Mouse (Mus musculus): Measurements from ENCODE around the gene Sspo.
A peak's percentile ranks its signal among the peaks of the same experiment; 100 is the strongest.

The Sspo gene

DNA sequence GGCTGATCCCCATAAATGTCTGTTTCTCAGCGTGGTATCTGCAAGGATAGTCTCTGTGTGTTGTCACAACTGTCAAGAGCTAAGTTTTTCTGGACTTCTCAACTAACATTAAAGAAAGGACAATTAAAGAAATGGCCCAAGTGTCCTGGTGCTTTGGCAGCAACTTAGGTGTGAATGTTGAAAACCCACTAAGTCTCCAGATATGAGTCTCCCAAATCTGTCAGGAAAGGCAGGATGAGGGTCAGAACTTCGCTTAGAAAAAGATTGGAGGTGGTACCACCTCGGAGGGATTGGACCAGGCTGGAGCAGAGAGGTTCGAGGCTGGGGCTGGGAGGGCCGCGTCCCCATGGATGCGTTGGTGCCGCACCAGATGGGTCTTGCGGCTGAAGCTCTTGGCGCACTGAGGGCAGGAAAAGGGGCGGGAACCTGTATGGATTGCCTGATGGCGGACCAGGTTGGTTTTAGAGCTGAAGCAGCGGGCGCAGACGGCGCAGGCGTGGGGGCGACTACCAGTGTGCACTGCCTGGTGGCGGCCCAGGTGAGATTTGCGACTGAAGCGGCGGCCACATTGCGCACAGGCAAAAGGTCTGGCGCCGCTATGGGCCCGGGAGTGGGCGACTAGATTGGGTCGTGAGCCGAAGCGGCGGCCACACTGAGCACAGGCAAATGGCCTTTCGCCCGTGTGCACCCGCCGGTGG is 10.2 kb upstream of the Sspo start:
- DNase-seq: no peak

DNA sequence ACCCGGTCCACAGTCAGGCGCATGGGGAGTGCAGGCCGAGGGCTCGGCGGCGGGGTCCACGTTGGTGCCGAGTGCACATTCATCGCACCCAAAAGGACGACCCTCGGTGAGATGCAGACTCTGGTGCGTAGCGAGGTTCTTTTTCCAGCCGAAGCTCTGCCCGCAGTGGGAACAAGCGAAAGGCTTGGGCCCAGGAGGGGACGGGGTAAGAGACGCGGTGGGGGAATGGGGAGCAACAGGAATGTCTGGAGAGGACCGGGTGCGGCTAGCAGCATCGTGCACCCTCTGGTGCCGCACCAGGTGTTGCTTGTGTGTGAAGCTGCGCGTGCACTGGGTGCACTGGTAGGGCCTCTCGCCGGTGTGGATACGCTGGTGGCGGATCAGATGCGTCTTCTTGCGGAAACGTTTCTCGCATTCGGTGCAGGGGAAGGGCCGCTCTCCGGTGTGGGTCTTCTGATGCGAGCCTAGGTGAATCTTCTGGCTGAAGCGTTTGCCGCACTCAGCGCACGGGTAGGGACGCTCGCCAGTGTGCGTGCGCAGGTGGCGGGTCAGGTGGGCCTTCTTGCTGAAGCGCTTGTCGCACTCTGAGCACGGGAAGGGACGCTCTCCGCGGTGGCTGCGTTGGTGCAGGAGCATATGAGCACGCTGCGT is 9.4 kb upstream of the Sspo start:
- no peak for DNase-seq

DNA sequence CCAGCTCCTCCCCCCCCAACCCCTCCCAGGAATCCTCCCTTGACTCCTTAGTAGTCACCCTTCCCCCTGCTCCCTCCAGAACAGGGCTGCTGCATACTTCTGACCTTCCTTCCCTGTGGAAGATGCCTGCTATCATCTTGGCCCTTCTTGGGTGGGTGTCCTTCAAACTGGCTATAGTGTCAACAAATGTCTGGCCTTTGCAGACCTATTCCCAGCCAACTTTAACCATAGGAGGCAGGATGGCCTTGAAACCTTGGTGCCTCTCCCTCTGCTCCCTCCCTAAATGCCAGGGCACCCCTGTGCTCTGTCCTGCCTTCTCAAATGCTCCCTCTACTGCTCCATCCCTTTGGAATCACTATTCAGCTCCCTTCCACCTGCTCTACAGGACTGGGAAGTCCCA is 8.4 kb upstream of the Sspo start:
- DNase-seq: no peak

DNA sequence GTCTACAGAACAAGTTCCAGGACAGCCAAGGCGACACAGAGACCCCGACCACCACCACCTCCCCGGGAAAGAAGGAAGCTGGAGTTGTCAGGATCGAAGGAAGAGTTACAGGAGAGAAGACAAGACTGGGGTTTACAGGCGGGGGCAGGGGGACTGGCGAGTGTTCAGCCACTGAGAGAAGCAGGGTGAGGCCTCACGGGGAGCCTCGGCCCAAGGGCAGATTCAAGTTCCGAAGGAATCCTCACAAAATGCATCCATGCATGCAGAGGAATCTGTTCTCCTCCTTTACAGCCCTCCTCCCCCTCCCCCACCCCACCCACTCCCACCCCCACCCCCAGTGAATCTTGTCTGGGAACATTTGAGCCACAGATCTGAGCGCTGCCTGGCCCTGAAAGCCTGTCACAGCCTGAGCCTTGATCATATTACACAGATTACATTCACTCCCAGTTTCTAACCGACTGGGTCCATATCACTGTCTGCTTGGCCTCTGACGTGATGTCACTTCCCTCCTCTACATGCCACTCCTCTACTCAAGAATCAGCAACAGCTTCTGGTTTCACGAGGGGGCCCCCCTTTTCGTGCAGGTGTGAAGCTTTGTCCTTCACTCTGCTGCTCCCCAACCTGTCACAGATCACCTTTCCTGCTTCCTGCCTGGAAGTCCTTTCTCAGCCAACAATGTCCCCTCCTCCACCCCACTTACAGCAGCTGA is 7.6 kb upstream of the Sspo start:
- DNase-seq: no peak

DNA sequence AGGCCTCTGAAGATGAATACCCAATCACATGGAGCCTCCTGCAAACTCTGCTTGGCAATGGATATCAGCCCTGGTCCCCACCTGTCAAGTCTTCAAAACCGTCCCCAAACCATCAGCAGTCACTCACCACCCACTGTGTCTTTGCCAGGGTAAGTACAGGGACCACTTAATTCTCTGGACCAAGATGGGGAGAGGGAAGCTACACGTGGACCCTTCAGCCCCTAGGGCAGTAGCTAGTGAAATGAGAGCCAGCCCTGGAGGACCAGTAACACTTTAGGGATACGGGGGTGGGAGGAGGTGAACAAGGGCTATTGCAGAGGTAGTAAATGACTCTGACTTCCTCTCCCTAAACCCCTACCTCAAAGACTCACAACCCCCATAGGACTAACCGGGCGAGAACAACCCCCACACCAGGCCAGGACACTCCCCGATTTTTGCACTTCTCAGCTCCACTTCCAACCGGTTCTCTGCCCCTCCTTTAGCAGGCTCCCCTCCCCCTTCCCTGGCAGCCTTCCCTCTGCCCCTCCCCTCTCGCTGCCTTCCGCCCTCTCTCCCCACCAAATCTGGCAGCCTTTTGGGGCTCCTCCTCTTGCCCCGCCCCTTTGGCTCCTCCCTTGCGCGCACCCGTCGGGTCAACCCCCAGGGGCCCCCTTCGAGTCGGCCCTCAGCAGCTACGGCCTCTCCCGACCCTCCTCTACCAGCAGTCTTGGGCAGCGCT is 4.3 kb upstream of the Sspo start:
- peak; percentile 90 for DNase-seq

DNA sequence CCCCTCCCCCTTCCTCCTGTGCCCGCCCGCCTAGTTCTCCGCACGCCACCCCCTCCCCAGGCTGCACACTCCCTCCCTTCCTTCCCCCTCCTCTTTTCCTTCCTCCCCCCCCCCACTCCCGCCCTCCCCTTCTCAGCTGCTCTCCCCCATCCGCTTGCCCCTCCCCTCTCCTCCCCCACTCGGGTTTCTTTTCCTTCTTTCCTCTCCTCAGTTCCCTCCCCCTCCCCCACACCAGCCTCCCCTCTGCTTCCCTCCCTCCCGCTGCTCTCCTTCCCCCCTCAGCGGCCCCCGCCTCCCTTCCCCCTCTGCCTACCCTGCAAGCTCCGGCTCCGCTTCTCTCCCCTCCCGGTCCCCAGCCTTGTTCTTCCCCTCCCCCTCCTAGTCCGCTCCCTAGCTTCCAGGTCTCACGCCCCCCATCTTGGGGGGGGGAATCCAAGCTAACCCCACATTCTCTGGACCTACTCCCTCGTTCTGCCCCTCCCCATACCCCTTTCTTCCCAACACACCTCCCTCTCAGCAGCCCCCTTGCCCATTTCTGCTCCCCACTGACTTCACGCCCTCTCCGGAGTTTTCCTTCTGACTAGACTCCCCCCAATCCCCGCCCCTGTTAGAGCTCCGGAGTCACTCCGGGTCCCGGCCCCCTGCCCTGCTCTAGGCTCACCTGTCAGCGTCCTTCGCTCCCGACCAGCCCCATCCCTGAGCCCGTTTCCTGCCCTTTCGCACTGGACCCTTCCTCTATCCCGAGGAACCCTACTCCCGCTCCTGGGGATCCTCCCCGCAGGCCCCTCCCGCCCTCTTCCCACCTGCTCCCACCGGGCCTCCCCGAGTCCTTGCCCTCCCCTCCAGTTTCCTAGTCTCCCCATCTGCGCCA is 3.5 kb upstream of the Sspo start:
- DNase-seq: peak; percentile 97

DNA sequence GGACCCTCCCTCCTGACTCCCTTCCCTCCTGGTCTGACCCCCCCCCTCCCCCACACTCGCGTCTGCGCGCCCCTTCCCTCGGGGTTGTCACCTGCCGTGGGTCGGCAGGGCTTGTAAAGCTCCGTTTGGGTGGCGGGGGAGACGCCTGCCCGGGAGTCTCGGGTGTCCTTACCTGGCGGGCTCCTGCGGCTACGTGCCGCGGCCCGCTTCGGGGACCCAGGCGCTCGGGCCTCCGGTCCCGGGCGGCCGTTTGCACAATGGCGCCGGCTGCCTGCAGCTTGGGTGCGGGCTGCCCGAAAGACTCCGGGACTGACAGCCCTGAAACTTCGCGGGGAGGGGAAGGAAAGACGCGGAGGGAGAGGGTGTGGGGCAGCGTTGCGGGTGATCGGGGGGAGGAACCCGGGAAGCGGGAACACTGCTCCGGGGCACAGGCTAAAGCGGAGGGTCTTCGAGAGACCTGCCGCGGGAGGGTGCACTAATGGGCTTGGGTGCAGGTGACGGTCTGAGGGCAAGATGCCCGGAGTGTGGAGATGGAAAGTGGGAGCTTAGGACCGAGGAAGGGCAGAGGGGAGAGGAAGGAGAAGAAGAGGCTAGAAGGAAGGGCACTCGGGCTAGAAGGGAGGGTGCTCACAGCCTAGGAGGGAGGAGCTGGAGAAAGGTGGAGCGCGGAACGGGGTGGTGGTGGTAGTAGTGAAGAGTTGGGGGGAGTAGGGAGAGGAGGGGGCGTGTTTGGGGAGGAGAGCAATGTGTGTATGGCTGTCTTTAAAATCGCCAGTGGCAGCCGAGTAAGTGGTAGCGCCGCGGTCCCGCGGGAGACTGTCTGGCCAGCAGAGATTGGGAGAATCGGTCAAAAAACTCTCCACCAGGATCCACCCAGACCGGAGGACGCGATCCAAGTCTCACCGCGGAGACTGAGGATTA is 2.6 kb upstream of the Sspo start, which contains the start of gene Zfp467:
TSS of gene Zfp467 (minus strand) at position 645 of the 921 bp plus-strand sequence.
- peak; percentile 51 for DNase-seq

DNA sequence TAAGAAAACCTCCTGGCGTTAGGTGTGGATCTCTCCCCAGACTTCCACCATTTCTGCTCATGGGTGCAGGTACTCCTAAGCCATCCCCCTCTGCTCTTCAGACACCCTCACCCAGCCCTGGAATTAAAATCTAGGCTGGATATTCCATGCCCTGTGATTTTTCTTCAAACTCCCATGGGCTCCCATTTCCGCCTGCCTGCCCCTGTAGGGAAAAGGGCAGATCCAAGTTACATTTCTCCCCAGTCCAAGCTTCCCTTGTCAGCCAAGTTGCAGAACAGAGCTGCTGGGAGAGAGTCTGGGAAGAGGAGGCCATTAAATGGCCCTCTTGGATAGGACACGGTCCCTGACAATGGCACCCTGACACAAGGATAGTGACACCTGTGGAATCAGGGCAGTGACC is 1.8 kb upstream of the Sspo start:
- no peak for DNase-seq

DNA sequence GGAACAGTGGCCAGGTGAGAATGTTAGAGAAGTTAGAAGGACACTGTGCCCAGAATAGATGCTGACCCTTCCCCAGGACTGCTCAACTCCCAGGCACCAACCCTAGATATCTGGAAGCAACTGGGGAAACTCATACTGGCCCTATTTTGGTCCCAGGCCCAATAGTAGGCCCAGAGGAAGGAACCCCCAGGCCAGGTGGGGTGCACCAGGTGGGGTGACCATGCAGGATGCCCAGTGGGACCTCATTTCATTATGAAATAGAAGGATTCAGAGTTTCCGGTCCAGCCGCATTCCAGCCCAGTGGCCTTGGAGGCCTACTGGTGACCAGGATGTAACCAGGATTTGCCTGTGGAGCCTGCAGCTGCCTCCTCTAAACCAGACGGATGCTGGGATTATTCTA is 1.1 kb upstream of the Sspo start:
- DNase-seq: no peak

DNA sequence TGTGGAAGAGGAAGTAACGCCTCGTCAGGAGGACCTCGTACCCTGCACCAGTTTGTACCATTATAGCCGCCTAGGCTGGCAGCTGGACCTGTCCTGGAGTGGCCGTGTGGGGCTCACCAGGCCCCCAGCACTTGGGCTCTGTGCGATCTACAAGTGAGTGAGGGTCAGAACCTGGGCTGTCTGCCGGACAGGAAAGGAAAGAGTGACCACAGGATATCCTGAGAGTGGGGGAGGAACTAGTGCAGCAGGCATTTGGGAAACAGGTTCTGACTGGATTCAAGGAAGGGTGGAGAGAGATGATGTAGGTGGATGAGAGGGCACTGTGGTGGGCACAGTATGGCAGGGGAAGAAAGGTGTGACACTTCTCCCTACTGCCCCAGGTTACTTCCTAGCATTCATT is 498 bp downstream of the Sspo start:
- DNase-seq: no peak

DNA sequence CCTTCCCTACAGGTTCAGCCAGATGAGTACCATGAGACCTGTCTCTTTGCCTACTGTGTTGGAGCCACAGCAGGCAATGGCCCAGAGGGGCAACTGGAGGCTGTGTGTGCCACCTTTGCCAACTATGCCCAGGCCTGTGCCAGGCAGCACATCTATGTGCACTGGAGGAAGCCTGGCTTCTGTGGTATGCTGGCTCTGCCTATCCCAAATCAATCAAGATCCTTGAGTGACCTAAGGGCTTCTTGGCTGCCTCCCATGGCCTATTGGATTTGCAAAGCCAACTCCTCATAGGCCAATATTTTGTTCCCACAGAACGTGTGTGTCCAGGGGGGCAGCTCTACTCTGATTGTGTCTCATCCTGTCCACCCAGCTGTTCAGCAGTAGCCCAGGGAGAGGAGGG is 4.1 kb downstream of the Sspo start:
- no peak for DNase-seq

DNA sequence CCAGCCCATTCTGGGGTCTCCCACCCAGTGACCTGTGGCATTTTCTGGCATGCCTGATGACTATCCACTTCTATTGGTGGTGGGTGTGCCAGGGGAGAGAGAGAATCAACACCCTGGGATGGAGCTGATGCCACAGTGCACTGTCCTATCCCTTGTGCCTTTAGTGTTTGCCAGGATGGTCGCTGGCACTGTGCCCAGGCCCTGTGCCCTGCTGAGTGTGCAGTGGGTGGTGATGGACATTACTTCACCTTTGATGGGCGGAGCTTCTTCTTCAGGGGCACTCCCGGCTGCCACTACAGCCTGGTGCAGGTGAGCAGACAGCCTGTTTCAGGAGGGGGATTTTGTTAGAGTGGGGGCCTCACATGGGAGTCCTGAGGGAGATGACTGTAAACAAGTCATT is 4.7 kb downstream of the Sspo start:
- no peak for DNase-seq

DNA sequence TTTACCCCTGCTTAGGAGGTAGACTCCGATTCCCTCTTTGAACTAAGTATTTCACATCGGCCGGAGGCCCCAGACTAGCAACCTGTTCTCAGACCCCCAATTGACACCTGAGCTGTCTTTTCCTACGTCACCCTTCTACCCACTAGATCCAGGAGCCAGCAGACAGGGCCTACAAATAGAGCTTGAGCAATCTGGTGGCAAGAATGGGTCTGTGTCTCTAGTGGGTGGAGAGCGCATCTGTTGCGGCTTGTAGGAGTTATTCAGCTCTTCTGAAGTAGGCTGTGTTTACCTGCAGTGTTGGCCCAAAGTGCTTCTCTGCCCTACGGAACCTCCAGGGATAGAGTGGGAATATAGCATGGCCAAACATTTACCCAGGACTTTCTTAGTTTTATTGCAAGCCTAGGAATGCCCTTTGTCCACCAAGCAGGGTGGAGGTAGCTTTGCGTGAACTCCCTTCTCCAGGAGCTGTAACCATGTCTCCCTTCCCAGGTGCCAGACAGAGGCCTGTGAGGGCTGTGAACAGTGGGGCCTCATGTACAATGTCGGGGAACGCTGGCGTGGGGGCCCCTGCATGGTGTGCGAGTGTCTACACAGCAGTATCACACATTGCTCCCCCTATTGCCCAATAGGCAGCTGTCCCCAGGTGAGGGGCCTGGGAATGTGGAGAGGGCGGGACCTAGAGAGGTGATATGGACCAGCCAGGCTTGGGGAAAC is 17.1 kb downstream of the Sspo start:
- no peak for DNase-seq

DNA sequence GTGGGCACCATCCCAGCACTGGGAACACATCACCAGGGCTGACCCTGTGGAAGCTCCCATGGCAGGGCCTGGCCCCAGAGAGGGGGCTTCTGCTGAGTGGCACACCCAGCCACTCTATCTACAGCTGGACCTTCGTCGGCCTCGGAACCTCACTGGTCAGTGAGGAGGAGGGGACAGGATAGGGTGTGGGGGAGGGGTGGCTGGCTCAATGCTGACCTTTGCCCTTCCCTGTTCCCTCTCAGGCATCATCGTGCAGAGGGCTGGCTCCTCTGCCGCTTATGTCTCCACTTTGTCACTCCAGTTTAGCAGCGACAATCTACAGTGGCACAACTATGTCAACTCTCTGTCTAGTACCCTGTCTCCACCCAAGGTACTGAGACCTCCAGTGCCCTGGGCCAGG is 18.7 kb downstream of the Sspo start:
- DNase-seq: no peak

DNA sequence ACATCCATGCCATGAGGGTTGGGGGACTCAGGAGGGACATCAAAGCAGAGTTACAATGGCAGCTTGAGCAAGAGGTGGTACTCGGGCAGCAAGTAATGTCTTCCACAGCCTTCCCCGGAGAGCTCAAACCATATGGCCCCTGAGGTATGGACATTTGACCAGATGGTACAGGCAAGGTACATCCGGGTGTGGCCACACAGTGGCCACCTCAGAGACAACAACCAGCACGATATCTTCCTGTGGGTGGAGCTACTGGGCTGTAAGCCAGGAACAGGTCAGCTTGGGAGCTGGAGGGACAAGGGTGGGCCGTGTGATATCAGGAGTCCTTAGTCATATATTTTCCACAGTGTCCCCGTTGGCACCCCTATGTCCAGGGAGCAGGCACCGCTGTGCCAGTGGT is 19.5 kb downstream of the Sspo start:
- DNase-seq: no peak

DNA sequence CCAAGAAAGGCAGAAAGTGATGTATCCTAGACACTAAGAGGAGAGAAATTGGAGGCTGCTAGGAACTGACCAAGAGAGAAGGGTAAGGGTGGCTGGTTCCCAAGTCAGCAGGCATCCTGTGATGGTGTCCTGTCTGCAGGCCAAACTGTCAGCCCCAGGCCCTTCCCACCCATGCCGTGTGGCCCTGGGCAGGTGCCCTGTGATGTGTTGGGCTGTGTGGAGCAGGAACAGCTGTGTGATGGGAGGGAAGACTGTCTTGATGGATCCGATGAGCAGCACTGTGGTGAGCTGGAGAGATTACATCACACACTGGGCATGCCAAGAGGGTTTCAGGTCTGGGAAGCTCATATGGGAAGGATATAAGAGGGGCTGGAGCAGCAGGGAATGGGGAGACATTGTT is 22.7 kb downstream of the Sspo start:
- no peak for DNase-seq

DNA sequence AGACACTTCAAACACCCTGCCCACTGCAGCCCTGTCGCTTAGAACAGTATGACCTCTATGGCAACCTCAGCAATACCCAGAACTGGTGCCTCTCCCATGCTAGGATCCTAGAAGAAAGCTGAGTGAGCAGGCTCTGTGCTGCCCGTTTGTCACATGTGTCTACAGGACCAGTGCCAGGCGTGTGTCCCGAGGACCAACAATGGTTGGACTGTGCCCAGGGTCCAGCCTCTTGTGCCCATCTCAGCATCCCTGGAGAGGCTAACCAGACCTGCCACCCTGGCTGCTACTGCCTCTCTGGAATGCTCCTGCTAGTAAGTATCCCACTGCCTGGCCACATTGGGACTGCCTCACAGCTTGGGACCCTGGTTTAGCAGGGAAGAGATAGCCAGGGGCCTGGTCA is 30.4 kb downstream of the Sspo start:
- no peak for DNase-seq

DNA sequence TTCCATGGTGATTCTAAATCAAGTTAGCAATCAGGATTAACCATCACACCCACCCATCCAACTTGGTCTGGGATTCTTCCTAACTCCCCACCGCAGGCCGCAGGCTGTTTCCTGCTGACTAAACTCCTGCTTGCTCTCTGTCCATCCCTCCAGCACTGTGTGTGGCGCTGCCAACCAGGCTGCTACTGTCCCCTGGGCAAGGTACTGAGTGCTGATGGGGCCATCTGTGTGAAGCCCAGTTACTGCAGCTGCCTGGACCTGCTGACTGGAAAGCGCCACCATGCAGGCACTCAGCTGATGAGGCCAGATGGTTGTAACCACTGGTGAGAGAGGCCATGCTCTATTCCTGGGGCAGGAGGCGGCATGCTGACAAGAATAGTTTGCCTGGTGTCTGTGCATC is 34.5 kb downstream of the Sspo start:
- no peak for DNase-seq

DNA sequence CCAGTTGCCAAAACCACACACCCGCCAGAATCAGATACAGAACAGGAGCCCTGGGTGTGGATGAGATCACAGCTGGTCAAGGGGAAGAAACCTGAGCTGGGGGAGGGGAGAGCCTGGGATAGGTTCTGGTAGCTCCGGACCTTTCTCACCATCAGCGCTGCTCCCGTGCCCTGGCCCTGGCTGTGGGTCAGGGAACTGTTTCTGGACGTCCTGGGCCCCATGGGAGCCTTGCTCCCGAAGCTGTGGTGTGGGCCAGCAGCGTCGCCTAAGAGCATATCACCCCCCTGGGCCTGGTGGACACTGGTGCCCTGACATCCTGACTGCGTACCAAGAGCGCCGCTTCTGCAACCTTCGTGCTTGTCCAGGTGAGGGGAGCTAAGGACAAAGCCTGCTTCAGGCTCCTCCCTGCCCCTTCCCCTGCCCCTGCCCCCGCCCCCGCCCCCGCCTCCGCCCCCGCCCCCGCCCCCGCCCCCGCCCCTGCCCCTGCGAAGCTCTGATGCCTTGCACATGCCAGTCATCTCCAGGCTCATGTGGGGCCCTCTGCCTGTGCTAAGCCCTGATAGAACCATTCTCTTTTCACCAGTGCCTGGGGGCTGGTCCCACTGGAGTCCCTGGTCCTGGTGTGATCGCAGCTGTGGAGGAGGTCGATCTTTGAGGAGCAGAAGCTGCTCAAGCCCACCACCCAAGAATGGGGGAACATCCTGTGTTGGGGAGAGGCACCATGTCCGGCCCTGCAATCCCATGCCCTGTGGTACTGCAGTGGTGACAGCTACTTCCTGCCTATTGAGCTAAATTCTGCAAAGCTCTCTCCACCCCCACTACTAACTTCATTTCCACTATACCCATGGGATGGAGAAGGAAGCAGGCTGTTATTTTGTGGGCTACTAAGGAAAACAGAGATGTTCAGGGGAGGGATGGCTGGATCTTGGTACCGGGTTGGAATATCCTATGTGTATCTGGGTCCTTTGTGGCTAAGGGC is 40.0 kb downstream of the Sspo start:
- no peak for DNase-seq

DNA sequence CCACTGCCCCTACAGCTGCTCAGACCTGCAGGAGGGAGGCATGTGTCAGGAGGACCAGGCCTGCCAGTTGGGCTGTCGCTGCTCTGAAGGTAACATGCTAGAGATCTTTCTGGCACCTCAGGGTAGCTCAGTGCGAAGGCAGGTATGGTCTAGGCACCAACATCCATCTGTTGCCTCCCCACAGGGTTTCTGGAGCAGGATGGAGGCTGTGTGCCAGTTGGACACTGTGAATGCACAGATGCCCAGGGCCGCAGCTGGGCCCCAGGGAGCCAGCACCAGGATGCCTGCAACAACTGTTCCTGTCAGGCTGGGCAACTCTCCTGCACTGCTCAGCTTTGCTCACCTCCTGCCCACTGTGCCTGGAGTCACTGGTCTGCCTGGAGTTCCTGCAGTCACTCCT is 41.7 kb downstream of the Sspo start:
- no peak for DNase-seq

All from right cerebral cortex, postnatal 4 days (tissue).